Mouse (Mus musculus) C2C12 (cell line): ENCODE data around the gene Neu3. TPM values are rescaled to one million over a fixed set of nuclear protein-coding genes. Genes with fewer than 3 reads are reported as not detected.

Experiments used
- H3K27me3 ChIP-seq: one replicate; pipeline ENCODE4 v1.6.1; 2011; ENCODE audit not compliant: control insufficient read depth, insufficient read depth, insufficient read length
- H3K36me3 ChIP-seq: one replicate; pipeline ENCODE4 v1.6.1; 2011; ENCODE audit not compliant: control insufficient read depth, insufficient read depth
- H3K4me3 ChIP-seq: one replicate; pipeline ENCODE4 v1.5.1; 2011; ENCODE audit warnings: mild to moderate bottlenecking, control low read depth; ENCODE audit not compliant: poor library complexity, insufficient read depth, severe bottlenecking
- H3K79me2 ChIP-seq: one replicate; pipeline ENCODE4 v1.6.1; 2011; ENCODE audit not compliant: control insufficient read depth, insufficient read depth
- H3K79me3 ChIP-seq: one replicate; pipeline ENCODE4 v1.6.1; 2011; ENCODE audit warnings: low read depth, control low read depth
- H3ac ChIP-seq: one replicate; pipeline ENCODE3; 2011; ENCODE audit warnings: low read depth; ENCODE audit not compliant: control insufficient read depth, insufficient read length
- CEBPB ChIP-seq: IDR thresholded peaks from one replicate; pipeline ENCODE4 v1.6.1; 2011; ENCODE audit warnings: low read depth, mild to moderate bottlenecking, control low read depth, moderate library complexity
- CTCF ChIP-seq: IDR thresholded peaks from one replicate; pipeline ENCODE4 v1.5.1; 2011; ENCODE audit not compliant: control insufficient read depth, insufficient read depth, insufficient read length
- FOSL1 ChIP-seq: IDR thresholded peaks from one replicate; pipeline ENCODE4 v1.8.0; 2011; ENCODE audit warnings: mild to moderate bottlenecking, low read length; ENCODE audit not compliant: poor library complexity, insufficient read depth, severe bottlenecking
- MAX ChIP-seq: IDR thresholded peaks from one replicate; pipeline ENCODE4 v1.6.1; 2011; ENCODE audit warnings: mild to moderate bottlenecking, control low read depth
- MYOD1 ChIP-seq: IDR thresholded peaks from one replicate; pipeline ENCODE4 v1.6.1; 2011; ENCODE audit warnings: low read depth; ENCODE audit not compliant: control insufficient read depth, insufficient read length
- MYOG ChIP-seq: IDR thresholded peaks from one replicate; pipeline ENCODE4 v1.6.1; 2011; ENCODE audit not compliant: control insufficient read depth, insufficient read length; ENCODE audit errors: extremely low read depth
- USF1 ChIP-seq: IDR thresholded peaks from one replicate; pipeline ENCODE4 v1.6.1; 2011; ENCODE audit warnings: low read depth, mild to moderate bottlenecking, control low read depth, moderate library complexity
- polyA plus RNA-seq: library from polyadenylated mRNA; unstranded; fragments of >200 nt; fragmentation: generic; extraction: Trizol; gene quantifications from one replicate; pipeline ENCODE4 v1.2.1, GENCODE M21; 2012; ENCODE audit warnings: missing spikeins

Gene Neu3
- polyA plus RNA-seq, 1 experiment, result 0.75 TPM

- Histone ChIP-seq H3K79me2 (no peaks in the 10 kb centered on the region), H3K27me3 (peaks cover 3% of the 10 kb centered on the region), H3ac (no peak overlapping the region), H3K4me3 (no peak overlapping the region), H3K36me3 (no peaks in the 10 kb centered on the region), H3K79me3 (no peaks in the 10 kb centered on the region)
- no peak for TF ChIP-seq CTCF
- TF ChIP-seq CEBPB, result no peak
- TF ChIP-seq USF1, result no peak
- TF ChIP-seq MYOD1, result no peak
- TF ChIP-seq MYOG, result no peak
- no peak for TF ChIP-seq MAX
- TF ChIP-seq FOSL1, result no peak
These were observed 36.2 kb upstream of the Neu3 start for GRCm38 (mm10) chr7:99864241-99865028.

GRCm38 (mm10) chr7:99863362-99863761 lies 35.1 kb upstream of the Neu3 start, which contains the start of gene Spcs2:
Gene Spcs2 (minus strand): TSS chr7:99863462.
- peaks cover 3% of the 10 kb centered on the region for H3K27me3 ChIP-seq
- H3K79me2 ChIP-seq, result peaks cover 3% of the 10 kb centered on the region
- no peak within 1 kb of the TSS for H3ac ChIP-seq
- peaks cover 2% of the 10 kb centered on the region for H3K79me3 ChIP-seq
- H3K36me3 ChIP-seq, result no peaks in the 10 kb centered on the region
- TF ChIP-seq CTCF, result no peak
- no peak for TF ChIP-seq FOSL1
- no peak for TF ChIP-seq MYOG
- TF ChIP-seq MAX, result no peak
- TF ChIP-seq MYOD1, result no peak
- no peak for TF ChIP-seq CEBPB
- TF ChIP-seq USF1, result no peak
- H3K4me3 ChIP-seq, result no peak within 1 kb of the TSS

DNA sequence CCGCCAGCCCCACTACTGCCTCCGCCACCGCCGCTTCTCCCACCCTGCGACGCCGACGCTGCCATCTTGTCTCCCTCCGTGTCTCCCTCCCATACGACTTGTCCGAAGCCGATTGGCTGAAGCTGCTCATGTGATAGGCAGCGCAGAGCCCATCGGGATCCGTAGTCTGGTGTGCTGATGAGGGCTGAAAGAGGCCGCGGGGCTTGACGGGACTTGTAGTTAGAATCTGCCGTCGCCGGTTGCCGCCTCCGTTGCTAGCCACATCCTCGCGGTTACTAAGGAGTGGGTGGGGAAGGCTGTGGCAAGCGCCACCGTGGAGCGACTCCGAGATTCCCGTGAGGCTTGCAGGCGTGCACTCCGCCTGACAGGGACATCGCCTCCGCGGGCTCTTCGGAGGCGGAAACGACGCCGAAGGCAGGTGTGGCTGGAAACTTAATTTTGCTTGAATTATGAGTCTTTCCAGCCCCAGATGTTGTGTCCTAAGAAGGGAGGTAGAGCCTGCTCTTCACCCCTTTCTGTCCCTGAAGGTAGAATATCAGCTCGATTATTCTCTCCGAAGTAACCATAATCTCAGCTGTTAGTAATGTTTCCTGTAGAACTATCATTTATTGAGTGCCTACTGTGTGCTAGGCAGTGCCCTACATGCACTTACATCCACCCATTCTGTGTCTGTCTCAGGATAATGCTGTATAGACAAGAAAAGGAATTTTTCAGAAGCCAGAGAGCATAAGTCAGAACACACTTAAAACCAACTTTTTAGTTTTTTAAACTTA lies 30.8 kb upstream of the Neu3 start, which contains the start of gene Xrra1:
Gene Xrra1, plus strand, starts transcription at position 304 of the 773 bp plus-strand sequence.
- TF ChIP-seq MYOD1 (no peak), USF1 (peak; percentile 96), MAX (peak; percentile 85)

GRCm38 (mm10) chr7:99858175-99858812 lies 30.1 kb upstream of the Neu3 start:
- H3K79me2 ChIP-seq, result peaks cover 53% of the 10 kb centered on the region
- peaks cover 18% of the 10 kb centered on the region for H3K36me3 ChIP-seq
- peak overlapping the region; percentile 60 for H3K4me3 ChIP-seq
- TF ChIP-seq FOSL1, result no peak
- no peaks in the 10 kb centered on the region for H3K27me3 ChIP-seq
- peak overlapping the region; percentile 69 for H3ac ChIP-seq
- H3K79me3 ChIP-seq, result peaks cover 44% of the 10 kb centered on the region

More for the DNA sequence above, 30.8 kb upstream of the Neu3 start, which contains the start of gene Xrra1:
- Histone ChIP-seq H3K79me2 (peaks cover 46% of the 10 kb centered on the region), H3K4me3 (peak within 1 kb of the TSS; percentile 60), H3K36me3 (peaks cover 12% of the 10 kb centered on the region), H3K79me3 (peaks cover 38% of the 10 kb centered on the region), H3K27me3 (no peaks in the 10 kb centered on the region), H3ac (peak within 1 kb of the TSS; percentile 69)

GRCm38 (mm10) chr7:99856266-99856861 lies 28.1 kb upstream of the Neu3 start:
- no peak overlapping the region for H3ac ChIP-seq
- H3K4me3 ChIP-seq, result no peak overlapping the region
- H3K79me2 ChIP-seq, result peaks cover 72% of the 10 kb centered on the region

More at GRCm38 (mm10) chr7:99856266-99856861, 28.1 kb upstream of the Neu3 start:
- TF ChIP-seq CTCF (no peak), CEBPB (no peak), MYOD1 (no peak), MYOG (no peak), FOSL1 (no peak), MAX (no peak), USF1 (no peak)
- peaks cover 30% of the 10 kb centered on the region for H3K36me3 ChIP-seq
- no peaks in the 10 kb centered on the region for H3K27me3 ChIP-seq
- peaks cover 56% of the 10 kb centered on the region for H3K79me3 ChIP-seq
